Mouse (Mus musculus) heart, postnatal 10 days (tissue): ENCODE data around the gene Sec61b. TPM values are rescaled to one million over a fixed set of nuclear protein-coding genes. Genes with fewer than 3 reads are reported as not detected.

ENCODE experiments used
- total RNA-seq, 2 experiments: library from RNA; stranded (reverse); gene quantifications; 2 replicates each; pipeline ENCODE4 v1.2.3; 2021

Sec61b gene
- total RNA-seq, 2 experiments from 2014 or later: 36.6 to 43.3 TPM

Other genes starting within 250 kb of the Sec61b start
- 10 to 100 TPM; 22.3 to 24.1 TPM for gene Tgfbr1, start 121.4 kb upstream of the Sec61b start, total RNA-seq
- gene Alg2, start 325 bp upstream of the Sec61b start, total RNA-seq: 10 to 100 TPM in 1 of 2 experiments, 1 to 10 TPM in 1; 9.5 to 12.8 TPM